Mouse (Mus musculus) liver, embryonic 15.5 days (tissue): ENCODE measurements around the gene Igf1r. TPM values are rescaled to one million over a fixed set of nuclear protein-coding genes. Genes with fewer than 3 reads are reported as not detected.

Experiments used
- ATAC-seq: fragments of 200-750 bp; cut with Nextera tagmentation; 2 replicates; pipeline ENCODE4 v1.8.0; 2017; ENCODE audit warnings: moderate number of reproducible peaks, mild to moderate bottlenecking, moderate library complexity; ENCODE audit not compliant: insufficient read depth
- H3K27ac ChIP-seq: fragments of 300-500 bp; sonication (generic); replicated peaks from 2 replicates; pipeline ENCODE4 v1.5.1; 2015; ENCODE audit warnings: mild to moderate bottlenecking, inconsistent platforms
- H3K27me3 ChIP-seq: fragments of 300-500 bp; sonication (generic); 2 replicates; pipeline ENCODE4 v1.6.1; 2015; ENCODE audit warnings: mild to moderate bottlenecking, inconsistent platforms
- H3K36me3 ChIP-seq: fragments of 300-500 bp; sonication (generic); replicated peaks from 2 replicates; pipeline ENCODE4 v1.6.1; 2015; ENCODE audit warnings: moderate library complexity, mild to moderate bottlenecking, inconsistent platforms
- H3K4me1 ChIP-seq: fragments of 300-500 bp; sonication (generic); replicated peaks from 2 replicates; pipeline ENCODE4 v1.6.1; 2015; ENCODE audit warnings: inconsistent platforms
- H3K4me2 ChIP-seq: fragments of 300-500 bp; sonication (generic); 2 replicates; pipeline ENCODE4 v1.6.1; 2015; ENCODE audit warnings: moderate library complexity, mild to moderate bottlenecking, inconsistent platforms
- H3K4me3 ChIP-seq: fragments of 300-500 bp; sonication (generic); replicated peaks from 2 replicates; pipeline ENCODE4 v1.5.1; 2015; ENCODE audit warnings: mild to moderate bottlenecking, inconsistent platforms
- H3K9ac ChIP-seq: fragments of 300-500 bp; sonication (generic); 2 replicates; pipeline ENCODE4 v1.6.1; 2015; ENCODE audit warnings: moderate library complexity, mild to moderate bottlenecking, inconsistent platforms
- H3K9me3 ChIP-seq: fragments of 300-500 bp; sonication (generic); replicated peaks from 2 replicates; pipeline ENCODE4 v1.6.1; 2016; ENCODE audit warnings: inconsistent platforms
- WGBS: fragments of 180-500 bp; shearing (Covaris S2); methylation state at CpG from one replicate; pipeline ENCODE4 v1.1.7; 2015; ENCODE audit warnings: mixed read lengths; ENCODE audit not compliant: insufficient replicate concordance; 5-methylcytosine and 5-hydroxymethylcytosine counted together
- polyA plus RNA-seq: library from polyadenylated mRNA; unstranded; fragments of >200 nt; fragmentation: Nextera tagmentation; extraction: Ambion mirVana; gene quantifications from 2 replicates; pipeline ENCODE4 v1.2.1, GENCODE M21; 2015

The Igf1r gene
- polyA plus RNA-seq, 1 experiment from 2014 or later: 2.6 TPM

DNA sequence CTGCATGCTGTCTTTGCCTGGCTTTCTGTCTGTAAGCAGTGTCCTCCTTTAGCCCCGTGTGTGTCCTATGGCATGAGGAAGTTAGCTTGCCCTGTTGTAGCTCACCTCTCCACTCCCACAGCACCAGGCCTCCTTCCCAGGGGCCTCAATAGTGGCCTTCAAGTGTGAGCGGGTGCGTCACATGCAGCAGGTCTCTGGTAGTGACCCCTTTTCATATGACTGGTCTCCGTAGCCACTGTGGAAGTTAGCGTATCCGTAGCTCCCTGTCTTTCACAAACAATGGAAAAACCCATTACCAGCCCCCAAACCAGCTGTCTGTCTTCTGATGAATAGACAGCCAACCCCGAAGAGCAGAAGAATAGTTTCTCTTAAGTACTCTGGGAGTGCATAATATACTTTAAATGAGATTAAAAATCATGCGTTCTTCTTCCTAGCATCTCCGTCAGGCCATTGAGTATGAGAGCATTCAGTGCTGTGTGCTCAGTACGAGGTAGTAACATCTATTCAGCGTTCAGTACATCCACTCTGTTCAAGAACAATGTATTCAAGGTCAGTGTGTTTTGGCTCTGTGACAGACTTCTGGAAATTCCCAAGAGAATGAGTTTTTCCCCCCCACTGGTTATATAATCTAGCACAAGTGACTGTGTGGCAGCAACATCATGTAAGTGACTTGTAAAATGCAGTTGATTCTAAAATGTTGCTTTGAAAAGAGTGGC lies 112.2 kb downstream of the Igf1r start:
- Histone ChIP-seq H3K27me3 (peaks cover 8% of the 10 kb centered on the region), H3K4me2 (no peak overlapping the region), H3K9ac (no peak overlapping the region), H3K9me3 (no peaks in the 10 kb centered on the region), H3K4me1 (peaks cover 10% of the 10 kb centered on the region), H3K36me3 (no peaks in the 10 kb centered on the region), H3K4me3 (no peak overlapping the region), H3K27ac (no peak overlapping the region)
- ATAC-seq: no peak
- WGBS: 67% methylated on average over 11 of the region's 11 CpGs

DNA sequence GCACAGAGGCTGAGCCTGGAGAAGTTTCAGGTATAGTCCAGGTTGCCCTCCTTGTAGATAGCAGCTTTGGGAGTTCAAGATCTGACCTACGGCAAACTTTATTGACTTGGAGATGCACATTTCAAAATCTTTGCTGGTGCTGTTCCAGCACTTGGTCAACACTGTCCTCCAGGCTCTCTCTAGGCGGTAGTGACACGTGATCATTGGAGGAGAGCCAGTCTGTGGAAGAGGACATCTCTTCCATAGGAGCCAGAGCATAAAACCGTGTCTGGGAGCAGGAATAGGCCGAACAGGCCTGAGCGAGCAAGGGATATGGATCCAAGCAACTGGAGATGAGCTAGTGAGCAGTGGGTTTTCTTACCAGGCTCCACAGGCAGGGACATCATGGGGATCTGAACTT lies 113.3 kb downstream of the Igf1r start:
- 72% methylated on average over 6 of the region's 6 CpGs for WGBS

DNA sequence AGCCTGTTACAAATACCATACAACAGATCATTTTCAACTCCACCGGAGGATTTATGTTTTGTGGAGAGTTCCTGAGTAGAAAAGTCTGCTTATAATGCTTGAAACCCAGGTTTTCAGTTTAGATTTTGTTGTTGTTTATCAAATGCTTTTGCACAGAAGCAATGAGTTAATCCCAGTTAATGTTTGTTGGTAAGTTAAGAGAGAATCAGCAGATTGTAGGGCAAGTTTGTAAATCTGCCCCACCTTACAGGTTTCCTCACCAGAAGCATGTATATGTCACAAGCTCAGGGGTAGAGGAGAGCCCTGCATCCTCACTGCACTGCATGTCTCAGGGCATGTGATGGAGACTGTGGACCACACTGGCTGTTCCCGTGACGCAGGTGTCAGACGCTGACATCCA lies 114.7 kb downstream of the Igf1r start:
- Histone ChIP-seq H3K9ac (no peak overlapping the region), H3K4me2 (no peak overlapping the region), H3K4me3 (no peak overlapping the region), H3K27ac (no peak overlapping the region), H3K36me3 (no peaks in the 10 kb centered on the region), H3K4me1 (peaks cover 24% of the 10 kb centered on the region), H3K27me3 (peaks cover 4% of the 10 kb centered on the region; the same call in 1 of the 2 replicates), H3K9me3 (no peaks in the 10 kb centered on the region)
- ATAC-seq: no peak
- WGBS: 81% methylated on average over 4 of the region's 4 CpGs

More for the DNA sequence above, 113.3 kb downstream of the Igf1r start:
- no peaks in the 10 kb centered on the region for H3K36me3 ChIP-seq
- peaks cover 21% of the 10 kb centered on the region for H3K4me1 ChIP-seq
- peaks cover 4% of the 10 kb centered on the region; the same call in 1 of the 2 replicates for H3K27me3 ChIP-seq
- H3K4me3 ChIP-seq: no peak overlapping the region
- no peaks in the 10 kb centered on the region for H3K9me3 ChIP-seq
- no peak overlapping the region for H3K9ac ChIP-seq
- no peak for ATAC-seq
- H3K4me2 ChIP-seq: no peak overlapping the region
- no peak overlapping the region for H3K27ac ChIP-seq

- no peak for ATAC-seq
- H3K9ac ChIP-seq: no peak overlapping the region; the same call in 1 of the 2 replicates
- H3K27me3 ChIP-seq: no peaks in the 10 kb centered on the region
- WGBS: 70% methylated on average over 7 of the region's 7 CpGs
- no peak overlapping the region for H3K4me3 ChIP-seq
- H3K4me2 ChIP-seq: no peak overlapping the region
- H3K4me1 ChIP-seq: peaks cover 31% of the 10 kb centered on the region
- H3K36me3 ChIP-seq: no peaks in the 10 kb centered on the region
- 0 out of 2 replicates have a peak overlapping the region, but pooled peaks have one; percentile 48 for H3K27ac ChIP-seq
- no peaks in the 10 kb centered on the region for H3K9me3 ChIP-seq
Observed at GRCm38 (mm10) chr7:68069324-68069723, 116.7 kb downstream of the Igf1r start.

- H3K9ac ChIP-seq: no peak overlapping the region
- no peaks in the 10 kb centered on the region for H3K27me3 ChIP-seq
- peaks cover 31% of the 10 kb centered on the region for H3K4me1 ChIP-seq
- H3K4me2 ChIP-seq: peak overlapping the region; percentile 48
- H3K4me3 ChIP-seq: no peak overlapping the region
- ATAC-seq: no peak
- 6% methylated on average over 3 of the region's 3 CpGs for WGBS
- H3K27ac ChIP-seq: peak overlapping the region; percentile 48; the same call in 1 of the 2 replicates
- H3K9me3 ChIP-seq: no peaks in the 10 kb centered on the region
- H3K36me3 ChIP-seq: no peaks in the 10 kb centered on the region
Observed at GRCm38 (mm10) chr7:68070030-68070429, 117.4 kb downstream of the Igf1r start.

DNA sequence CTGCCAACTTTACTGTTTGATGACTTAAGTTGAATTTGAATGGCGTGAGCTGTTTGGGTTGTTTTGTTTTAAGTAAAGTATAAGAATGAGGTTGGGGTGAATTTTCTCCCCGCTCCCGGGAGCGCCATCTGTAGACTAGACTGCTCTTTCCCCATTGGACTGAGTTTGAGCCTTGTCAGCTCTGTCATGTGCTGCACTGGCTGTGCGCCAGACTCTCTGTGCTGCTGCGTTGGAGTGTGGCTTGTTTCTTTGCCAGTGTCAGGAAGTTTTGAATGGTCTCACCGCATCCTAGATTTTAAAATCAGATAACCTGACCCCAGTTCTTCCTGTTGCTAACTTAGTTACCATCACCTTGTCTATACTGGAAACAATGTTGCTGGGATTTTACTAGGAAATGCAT lies 118.0 kb downstream of the Igf1r start:
- H3K27ac ChIP-seq: peak overlapping the region; percentile 48
- no peaks in the 10 kb centered on the region for H3K36me3 ChIP-seq
- peak overlapping the region; percentile 48 for H3K4me2 ChIP-seq
- peaks cover 31% of the 10 kb centered on the region for H3K4me1 ChIP-seq
- no peak overlapping the region for H3K9ac ChIP-seq
- H3K27me3 ChIP-seq: no peaks in the 10 kb centered on the region
- peak; percentile 70 for ATAC-seq
- no peak overlapping the region for H3K4me3 ChIP-seq
- WGBS: 9% methylated on average over 7 of the region's 7 CpGs
- no peaks in the 10 kb centered on the region for H3K9me3 ChIP-seq

- no peak for ATAC-seq
Observed at GRCm38 (mm10) chr7:68071050-68071449, 118.4 kb downstream of the Igf1r start.

GRCm38 (mm10) chr7:68071749-68072148 lies 119.1 kb downstream of the Igf1r start:
- Histone ChIP-seq H3K9ac (no peak overlapping the region), H3K27me3 (no peaks in the 10 kb centered on the region), H3K36me3 (no peaks in the 10 kb centered on the region), H3K4me2 (no peak overlapping the region), H3K27ac (no peak overlapping the region), H3K4me3 (no peak overlapping the region), H3K4me1 (peaks cover 31% of the 10 kb centered on the region), H3K9me3 (no peaks in the 10 kb centered on the region)
- WGBS: 80% methylated on average over 11 of the region's 11 CpGs
- ATAC-seq: no peak

More at GRCm38 (mm10) chr7:68071050-68071449, 118.4 kb downstream of the Igf1r start:
- WGBS: 82% methylated on average over 3 of the region's 3 CpGs
- Histone ChIP-seq H3K4me1 (peaks cover 31% of the 10 kb centered on the region), H3K9me3 (no peaks in the 10 kb centered on the region), H3K36me3 (no peaks in the 10 kb centered on the region), H3K27me3 (no peaks in the 10 kb centered on the region), H3K9ac (no peak overlapping the region), H3K4me3 (no peak overlapping the region), H3K4me2 (no peak overlapping the region), H3K27ac (no peak overlapping the region)

- Histone ChIP-seq H3K9ac (no peak overlapping the region), H3K27ac (no peak overlapping the region), H3K4me1 (peaks cover 31% of the 10 kb centered on the region), H3K27me3 (no peaks in the 10 kb centered on the region), H3K9me3 (no peaks in the 10 kb centered on the region), H3K4me2 (no peak overlapping the region), H3K4me3 (no peak overlapping the region), H3K36me3 (no peaks in the 10 kb centered on the region)
- 75% methylated on average over 14 of the region's 14 CpGs for WGBS
- ATAC-seq: no peak
Observed at GRCm38 (mm10) chr7:68072524-68073459, 120.2 kb downstream of the Igf1r start.

GRCm38 (mm10) chr7:68073460-68073806 lies 120.8 kb downstream of the Igf1r start:
- no peaks in the 10 kb centered on the region for H3K27me3 ChIP-seq
- peaks cover 31% of the 10 kb centered on the region for H3K4me1 ChIP-seq
- H3K9ac ChIP-seq: no peak overlapping the region
- no peak overlapping the region for H3K27ac ChIP-seq
- H3K36me3 ChIP-seq: no peaks in the 10 kb centered on the region
- no peak for ATAC-seq
- 58% methylated on average over 8 of the region's 8 CpGs for WGBS
- H3K4me3 ChIP-seq: no peak overlapping the region
- no peaks in the 10 kb centered on the region for H3K9me3 ChIP-seq
- H3K4me2 ChIP-seq: no peak overlapping the region

DNA sequence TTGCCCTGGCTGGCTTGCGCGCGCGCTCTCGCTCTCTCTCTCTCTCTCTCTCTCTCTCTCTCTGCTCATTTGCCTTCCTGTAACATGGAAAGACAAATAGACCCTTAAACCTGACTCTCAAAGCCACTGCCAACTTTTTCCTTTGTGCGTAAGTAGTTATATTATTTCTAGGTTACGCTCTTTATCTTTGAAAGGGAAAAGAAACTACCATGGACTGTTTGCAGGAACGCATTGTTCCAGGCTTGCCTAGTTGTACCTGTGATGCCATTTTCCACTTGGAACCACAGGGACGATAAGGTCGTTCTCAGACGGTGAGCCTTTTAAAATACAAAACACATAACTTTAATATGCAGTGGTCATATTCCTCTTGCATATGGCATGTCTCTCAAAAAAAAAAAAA lies 122.1 kb downstream of the Igf1r start:
- 86% methylated on average over 11 of the region's 11 CpGs for WGBS
- Histone ChIP-seq H3K27ac (no peak overlapping the region), H3K9ac (no peak overlapping the region)

More for the DNA sequence above, 122.1 kb downstream of the Igf1r start:
- no peaks in the 10 kb centered on the region for H3K36me3 ChIP-seq
- peaks cover 22% of the 10 kb centered on the region for H3K4me1 ChIP-seq
- ATAC-seq: no peak
- no peaks in the 10 kb centered on the region for H3K9me3 ChIP-seq
- H3K27me3 ChIP-seq: no peaks in the 10 kb centered on the region
- H3K4me3 ChIP-seq: no peak overlapping the region
- no peak overlapping the region for H3K4me2 ChIP-seq
